Mouse (Mus musculus): ENCODE results near the gene Secisbp2. TPM values are rescaled to one million over a fixed set of nuclear protein-coding genes. Genes with fewer than 3 reads are reported as not detected.
A peak's percentile ranks its signal among the peaks of the same experiment; 100 is the strongest.

Secisbp2 gene
- polyA plus RNA-seq, 1 experiment from 2014 or later: 13.9 TPM

DNA sequence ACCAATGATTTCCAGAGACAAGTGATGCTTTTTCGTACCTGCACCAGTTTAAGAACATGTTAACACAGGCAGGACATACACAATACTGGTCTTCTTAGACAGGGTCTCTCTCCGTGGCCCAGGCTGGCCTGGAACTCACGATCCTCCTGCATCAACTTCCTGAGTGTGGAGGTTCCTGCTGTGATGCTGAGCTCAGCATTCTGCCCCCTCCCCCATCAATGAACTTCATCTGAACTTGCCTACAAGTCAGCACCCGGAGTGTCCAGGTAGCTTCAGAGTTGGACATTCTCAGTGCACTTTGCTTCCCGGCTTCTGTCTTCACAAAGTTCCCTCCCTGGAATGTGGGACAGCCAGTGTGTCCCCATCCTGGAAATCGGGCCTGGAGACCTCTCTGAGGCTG is 73.1 kb downstream of the Secisbp2 start:
- no peak overlapping the region for H3K27ac ChIP-seq
- H3K36me3 ChIP-seq (ENCODE audit: inconsistent target): peaks cover 79% of the 10 kb centered on the region
- 94% methylated on average over 6 of the region's 6 CpGs for WGBS (ENCODE audit: missing documents)
- no peak overlapping the region for H3K4me3 ChIP-seq (ENCODE audit: inconsistent target)
- peaks cover 83% of the 10 kb centered on the region for H3K79me2 ChIP-seq (ENCODE audit: inconsistent target)

DNA sequence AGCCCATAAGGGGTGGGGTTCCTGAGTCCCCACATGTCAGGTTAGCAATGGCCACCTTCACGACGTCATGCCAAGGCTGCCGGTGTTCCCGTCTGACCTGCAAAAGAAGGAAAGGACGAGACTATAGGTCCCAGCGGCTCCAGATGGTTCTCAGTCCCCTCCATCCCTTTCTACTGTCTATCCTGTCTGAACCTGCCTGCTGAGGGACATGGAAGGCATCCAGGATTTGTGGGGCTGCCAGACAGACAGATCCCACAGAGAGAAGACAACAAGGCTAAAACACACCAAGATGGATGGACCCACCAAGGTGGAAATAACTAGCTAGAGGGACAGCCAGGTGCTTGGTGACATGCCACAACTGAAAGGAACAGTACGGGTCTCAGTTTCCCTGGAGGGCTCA is 73.9 kb downstream of the Secisbp2 start:
- H3K79me2 ChIP-seq (ENCODE audit: inconsistent target): peaks cover 90% of the 10 kb centered on the region
- H3K36me3 ChIP-seq (ENCODE audit: inconsistent target): peaks cover 74% of the 10 kb centered on the region
- H3K4me3 ChIP-seq (ENCODE audit: inconsistent target): no peak overlapping the region
- WGBS (ENCODE audit: missing documents): 96% methylated on average over 7 of the region's 7 CpGs
- no peak overlapping the region for H3K27ac ChIP-seq

DNA sequence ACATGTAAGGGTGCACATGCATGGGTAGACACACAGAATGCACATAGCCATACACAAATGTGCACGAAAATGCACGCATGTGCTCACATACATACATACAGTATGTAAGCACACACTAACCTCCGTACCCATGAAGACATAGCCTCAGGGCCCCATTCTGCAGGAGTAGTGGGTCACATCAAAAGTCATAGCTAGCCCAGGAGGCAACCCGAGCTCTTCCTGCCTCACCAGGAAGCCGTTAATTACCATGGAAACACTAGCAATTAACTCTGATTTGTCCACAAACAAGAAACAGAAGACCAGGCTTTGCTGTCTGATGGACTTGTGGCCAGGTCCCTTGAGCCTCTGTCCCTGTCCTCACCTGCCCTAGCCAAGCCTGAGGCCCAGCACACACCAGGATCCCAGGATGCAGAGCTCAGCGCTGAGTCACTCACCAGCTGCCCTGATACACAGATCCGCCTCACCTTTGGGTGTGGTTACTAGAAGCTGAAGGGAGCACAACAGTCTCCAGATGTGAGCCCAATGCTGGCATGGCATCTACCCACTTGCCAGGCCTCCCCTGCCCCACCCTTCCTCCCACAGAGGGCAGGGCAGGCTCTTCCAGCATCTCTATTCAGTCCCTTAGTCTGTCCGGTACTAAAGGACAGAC is 74.6 kb downstream of the Secisbp2 start:
- Histone ChIP-seq H3K27ac (no peak overlapping the region), H3K4me3 (ENCODE audit: inconsistent target) (no peak overlapping the region), H3K79me2 (ENCODE audit: inconsistent target) (peaks cover 96% of the 10 kb centered on the region), H3K36me3 (ENCODE audit: inconsistent target) (peaks cover 74% of the 10 kb centered on the region)
- WGBS (ENCODE audit: missing documents): 89% methylated on average over 7 of the region's 8 CpGs

DNA sequence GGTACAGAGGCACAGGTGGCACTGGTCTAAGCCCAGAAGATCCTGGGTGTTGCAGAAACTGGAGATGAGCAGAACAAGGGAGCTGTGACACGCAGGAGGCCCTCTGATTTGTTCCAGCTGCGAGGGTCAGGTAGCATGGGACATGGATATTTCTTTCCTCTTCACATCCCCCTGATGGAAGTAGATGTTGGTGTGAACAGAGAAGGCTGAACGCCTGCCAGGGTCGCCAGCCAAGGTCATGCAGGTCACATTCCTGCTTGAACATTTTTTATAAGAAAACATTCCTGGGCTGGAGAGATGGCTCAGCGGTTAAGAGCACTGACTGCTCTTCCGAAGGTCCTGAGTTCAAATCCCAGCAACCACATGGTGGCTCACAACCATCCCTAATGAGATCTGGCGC is 75.9 kb downstream of the Secisbp2 start:
- WGBS (ENCODE audit: missing documents): 96% methylated on average over 5 of the region's 7 CpGs
- Histone ChIP-seq H3K27ac (no peak overlapping the region), H3K4me3 (ENCODE audit: inconsistent target) (no peak overlapping the region), H3K36me3 (ENCODE audit: inconsistent target) (peaks cover 70% of the 10 kb centered on the region), H3K79me2 (ENCODE audit: inconsistent target) (peaks cover 100% of the 10 kb centered on the region)

DNA sequence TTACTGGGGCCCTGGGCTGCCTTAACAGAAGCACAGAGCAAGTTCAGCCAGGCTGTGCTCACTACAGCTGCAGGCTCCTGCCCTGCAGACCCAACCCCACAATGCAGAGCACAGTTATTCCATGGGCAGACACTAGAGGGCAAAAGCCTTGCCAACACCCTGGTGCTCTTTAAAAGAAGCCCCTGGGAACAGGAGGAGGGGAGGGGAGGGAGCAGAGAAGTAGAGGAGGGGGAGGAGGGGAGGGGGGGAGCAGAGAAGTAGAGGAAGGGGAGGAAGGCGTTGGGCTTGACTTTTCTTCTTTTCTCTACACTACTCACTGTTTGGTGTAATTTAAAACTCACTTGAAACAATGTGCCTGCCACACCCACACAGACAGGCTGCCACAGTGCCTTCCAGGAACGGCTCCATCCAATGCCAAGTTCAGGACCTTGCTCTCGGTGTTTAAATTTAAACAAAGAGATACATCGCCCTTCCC is 78.4 kb downstream of the Secisbp2 start:
- H3K79me2 ChIP-seq (ENCODE audit: inconsistent target): peaks cover 96% of the 10 kb centered on the region
- H3K27ac ChIP-seq: 0 out of 2 replicates have a peak overlapping the region, but pooled peaks have one; percentile 2
- no peak overlapping the region for H3K4me3 ChIP-seq (ENCODE audit: inconsistent target)
- peaks cover 47% of the 10 kb centered on the region for H3K36me3 ChIP-seq (ENCODE audit: inconsistent target)
- WGBS (ENCODE audit: missing documents): 81% methylated on average over 3 of the region's 4 CpGs

DNA sequence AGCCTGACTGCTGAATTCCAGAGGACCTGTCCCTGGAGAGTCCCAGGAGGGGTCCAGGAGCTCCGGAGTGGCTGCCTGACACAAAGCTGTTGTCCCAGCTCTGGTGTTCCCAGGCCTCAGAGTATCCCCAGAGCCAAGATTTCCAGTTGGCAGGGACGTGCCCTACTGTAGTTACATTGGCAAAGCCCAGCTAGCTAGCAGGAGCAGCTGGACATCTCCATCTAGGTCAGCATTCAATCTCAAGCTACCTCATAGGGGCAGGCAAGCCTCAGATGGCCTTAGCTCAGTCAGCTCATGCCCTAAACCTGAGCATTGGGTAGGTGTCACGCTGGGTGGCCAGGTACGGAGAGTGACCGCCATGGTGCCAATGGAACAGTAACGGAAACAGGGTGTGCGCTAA is 80.0 kb downstream of the Secisbp2 start:
- H3K79me2 ChIP-seq (ENCODE audit: inconsistent target): peaks cover 92% of the 10 kb centered on the region
- WGBS (ENCODE audit: missing documents): 92% methylated on average over 6 of the region's 7 CpGs
- H3K27ac ChIP-seq: 0 out of 2 replicates have a peak overlapping the region, but pooled peaks have one; percentile 98
- H3K36me3 ChIP-seq (ENCODE audit: inconsistent target): peaks cover 32% of the 10 kb centered on the region; the same call in 1 of the 2 replicates
- H3K4me3 ChIP-seq (ENCODE audit: inconsistent target): no peak overlapping the region

DNA sequence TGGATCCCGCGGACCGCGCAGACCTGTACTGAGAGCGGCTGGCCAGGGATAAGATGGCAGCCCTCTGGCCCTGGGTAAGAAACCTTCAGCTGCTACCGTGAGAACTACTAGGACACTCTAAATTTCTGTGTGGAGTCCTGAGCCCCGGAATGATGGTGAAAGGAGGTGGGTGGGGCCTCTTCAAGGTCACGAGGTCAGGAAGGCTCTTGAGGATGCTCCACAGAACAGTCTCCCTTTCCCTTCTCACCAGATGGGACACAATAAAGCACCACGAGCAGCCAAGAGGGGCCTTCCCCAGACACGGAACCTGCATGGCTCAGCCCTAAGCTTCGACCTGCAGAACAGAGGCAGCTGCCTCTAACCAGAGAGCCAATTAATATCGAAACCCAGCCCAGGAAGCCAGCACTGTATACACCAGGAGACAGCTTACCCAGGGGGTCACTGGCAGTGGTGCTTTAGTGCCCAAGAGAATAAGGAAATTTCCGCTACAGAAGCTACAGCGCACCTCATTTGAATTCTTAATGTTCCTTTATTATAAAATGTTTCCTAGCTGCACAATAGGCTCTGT is 80.7 kb downstream of the Secisbp2 start:
- H3K4me3 ChIP-seq (ENCODE audit: inconsistent target): peak overlapping the region; percentile 35
- 88% methylated on average over 14 of the region's 14 CpGs for WGBS (ENCODE audit: missing documents)
- H3K79me2 ChIP-seq (ENCODE audit: inconsistent target): peaks cover 88% of the 10 kb centered on the region
- peak overlapping the region; percentile 98 for H3K27ac ChIP-seq
- peaks cover 27% of the 10 kb centered on the region; the same call in 1 of the 2 replicates for H3K36me3 ChIP-seq (ENCODE audit: inconsistent target)

Other genes starting within 250 kb of the Secisbp2 start
- gene S1pr3, start 243.1 kb upstream of the Secisbp2 start, polyA plus RNA-seq (2018): not detected in 3 replicates
- gene Shc3, start 82.3 kb upstream of the Secisbp2 start, polyA plus RNA-seq (2018): not detected in 3 replicates
- 4.6 to 12.1 TPM (median 5.3 TPM) in 3 replicates for gene Cks2, start 6.5 kb upstream of the Secisbp2 start, polyA plus RNA-seq (2018)
- 80.9 to 173 TPM (median 90.3 TPM) in 3 replicates for gene Sema4d, start 142.1 kb downstream of the Secisbp2 start, polyA plus RNA-seq (2018)
- gene Gadd45g, start 195.0 kb downstream of the Secisbp2 start, polyA plus RNA-seq (2018): 8.9 to 19.9 TPM (median 10.3 TPM) in 3 replicates